Mouse (Mus musculus): ENCODE results near the gene Ghr. TPM values are rescaled to one million over a fixed set of nuclear protein-coding genes. Genes with fewer than 3 reads are reported as not detected.

Gene Ghr
- total RNA-seq, 1 experiment from 2014 or later: 55.4 TPM

GRCm38 (mm10) chr15:3368261-3368832 is 214.9 kb downstream of the Ghr start:
- DNase-seq: no peak

- DNase-seq: no peak
Measured at GRCm38 (mm10) chr15:3356073-3356766, 227.1 kb downstream of the Ghr start.

GRCm38 (mm10) chr15:3353696-3354095 is 229.6 kb downstream of the Ghr start:
- no peak for DNase-seq

GRCm38 (mm10) chr15:3349306-3350064 is 233.8 kb downstream of the Ghr start:
- no peak for DNase-seq

- DNase-seq: no peak
Measured at GRCm38 (mm10) chr15:3346682-3347081, 236.6 kb downstream of the Ghr start.

- DNase-seq: no peak
Measured at GRCm38 (mm10) chr15:3344555-3344954, 238.7 kb downstream of the Ghr start.

- DNase-seq: no peak
Measured at GRCm38 (mm10) chr15:3341806-3342582, 241.3 kb downstream of the Ghr start.

- no peak for DNase-seq
Measured at GRCm38 (mm10) chr15:3339847-3340246, 243.4 kb downstream of the Ghr start.

GRCm38 (mm10) chr15:3332517-3332916 is 250.8 kb downstream of the Ghr start:
- no peak for DNase-seq

- DNase-seq: no peak
Measured at GRCm38 (mm10) chr15:3331813-3332212, 251.5 kb downstream of the Ghr start.

GRCm38 (mm10) chr15:3330291-3330690 is 253.0 kb downstream of the Ghr start:
- no peak for DNase-seq

GRCm38 (mm10) chr15:3323041-3323440 is 260.3 kb downstream of the Ghr start:
- no peak for DNase-seq

- no peak for DNase-seq
Measured at GRCm38 (mm10) chr15:3319929-3320328, 263.4 kb downstream of the Ghr start.

- DNase-seq: no peak
Measured at GRCm38 (mm10) chr15:3316617-3317016, 266.7 kb downstream of the Ghr start.

GRCm38 (mm10) chr15:3312937-3313336 is 270.4 kb downstream of the Ghr start:
- no peak for DNase-seq

- no peak for DNase-seq
Measured at GRCm38 (mm10) chr15:3309856-3310255, 273.4 kb downstream of the Ghr start.

GRCm38 (mm10) chr15:3303426-3303825 is 279.9 kb downstream of the Ghr start, which contains the start of gene Ccdc152:
Gene Ccdc152 (minus strand): TSS chr15:3303526.
- no peak for DNase-seq

- DNase-seq: no peak
Measured at GRCm38 (mm10) chr15:3300361-3301100, 282.8 kb downstream of the Ghr start.

GRCm38 (mm10) chr15:3297615-3298014 is 285.7 kb downstream of the Ghr start:
- no peak for DNase-seq

- DNase-seq: no peak
Measured at GRCm38 (mm10) chr15:3295986-3296385, 287.3 kb downstream of the Ghr start.

GRCm38 (mm10) chr15:3293477-3293876 is 289.8 kb downstream of the Ghr start:
- no peak for DNase-seq

- DNase-seq: no peak
Measured at GRCm38 (mm10) chr15:3290435-3290834, 292.9 kb downstream of the Ghr start.
